Mouse (Mus musculus) G1E-ER4 (cell line): ENCODE measurements around the gene Zfp280d. TPM values are rescaled to one million over a fixed set of nuclear protein-coding genes. Genes with fewer than 3 reads are reported as not detected.

Experiments used
- GATA1 ChIP-seq: IDR thresholded peaks from one replicate; pipeline ENCODE4 v1.8.0; 2012; ENCODE audit warnings: low read length, inconsistent platforms
- polyA plus RNA-seq: library from polyadenylated mRNA; stranded (reverse); fragments of >175 nt; gene quantifications from 2 replicates; pipeline ENCODE4 v1.2.3, GENCODE M21; 2012

The Zfp280d gene
- polyA plus RNA-seq: 2.9 and 11.4 TPM in 2 replicates

GRCm38 (mm10) chr9:72274677-72275076 is at the start of gene Zfp280d:
Zfp280d (plus strand) TSS chr9:72274860.
- no peak for TF ChIP-seq GATA1

- TF ChIP-seq GATA1: no peak
Measured at GRCm38 (mm10) chr9:72226536-72226935, 48.1 kb upstream of the Zfp280d start.

DNA sequence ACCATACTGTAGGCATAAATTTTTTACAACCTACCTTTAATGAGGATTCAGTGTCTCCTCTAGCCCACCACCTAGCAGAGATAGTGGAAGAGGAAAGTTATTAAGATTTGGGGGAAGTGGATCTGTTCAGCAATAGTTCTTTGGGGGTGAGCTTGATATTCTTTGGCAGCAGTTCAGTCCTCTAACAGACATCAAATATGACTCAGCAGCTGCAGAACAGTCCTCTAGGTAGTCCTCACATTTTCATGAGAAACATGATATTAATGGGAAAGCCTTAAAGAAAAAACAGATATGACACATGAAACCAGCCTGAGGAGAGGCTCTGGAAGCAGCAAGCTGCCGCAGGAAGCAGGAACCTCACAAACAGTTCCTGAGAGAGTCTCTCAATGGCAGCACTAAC is 22.0 kb upstream of the Zfp280d start:
- no peak for TF ChIP-seq GATA1

DNA sequence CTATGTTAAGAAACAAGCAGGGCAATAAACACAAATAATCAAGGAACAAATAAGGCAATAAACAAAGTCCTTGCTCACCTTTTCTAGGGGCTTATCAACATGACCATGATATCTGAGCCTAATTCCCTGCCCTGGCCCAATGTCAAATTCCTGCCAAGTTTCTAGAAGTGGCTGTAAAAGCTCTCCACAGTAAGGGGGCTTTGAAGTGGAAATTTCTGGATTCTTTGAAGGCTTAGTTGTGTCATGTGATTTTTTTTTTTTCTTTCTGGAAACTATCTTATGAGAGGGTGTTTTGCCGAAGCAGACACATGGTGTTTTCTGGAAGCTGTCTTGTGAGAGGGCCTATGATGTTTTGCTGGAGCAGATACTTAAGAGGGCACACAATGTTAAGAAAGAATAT is 19.4 kb upstream of the Zfp280d start:
- TF ChIP-seq GATA1: no peak

GRCm38 (mm10) chr9:72256646-72257045 is 18.0 kb upstream of the Zfp280d start:
- no peak for TF ChIP-seq GATA1

GRCm38 (mm10) chr9:72260337-72260736 is 14.3 kb upstream of the Zfp280d start:
- TF ChIP-seq GATA1: no peak

DNA sequence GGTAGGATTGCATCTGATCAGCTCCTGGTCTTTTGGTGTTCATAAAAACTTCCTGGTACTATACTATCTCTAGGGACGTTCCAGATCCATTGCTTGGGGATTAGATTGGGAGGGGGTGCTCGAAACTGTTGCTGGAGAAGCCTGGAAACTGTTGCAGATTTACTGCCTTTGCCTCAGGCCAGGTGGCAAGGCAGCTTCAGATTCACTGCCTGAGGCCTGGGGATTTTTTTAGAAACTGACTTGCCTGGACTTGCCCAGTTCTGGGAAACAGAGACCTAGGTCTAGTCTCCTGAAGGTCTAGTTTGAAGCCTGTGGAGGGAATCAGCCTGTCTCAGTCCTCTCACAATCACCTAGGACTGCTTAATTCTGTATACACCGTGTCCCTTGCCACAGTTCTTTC is 9.8 kb upstream of the Zfp280d start:
- no peak for TF ChIP-seq GATA1

DNA sequence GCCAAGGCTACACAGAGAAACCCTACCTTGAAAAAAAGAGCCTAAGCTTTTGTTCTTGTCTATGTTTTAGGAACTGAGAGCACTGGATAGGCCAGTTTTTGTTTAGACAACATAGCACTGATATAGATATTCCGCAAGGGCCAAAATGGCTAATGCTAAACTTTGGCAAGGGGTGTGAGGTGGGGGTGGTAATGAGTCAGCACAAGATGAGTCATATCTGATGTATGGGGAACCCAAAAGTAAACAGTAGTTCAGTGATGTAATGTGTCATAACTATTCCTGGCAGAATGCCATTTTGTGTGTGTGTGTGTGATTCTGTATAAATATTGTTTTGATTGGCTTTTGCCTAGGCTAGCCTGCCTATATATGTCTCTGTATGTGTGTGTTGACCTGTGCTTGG is 4.5 kb upstream of the Zfp280d start:
- no peak for TF ChIP-seq GATA1

DNA sequence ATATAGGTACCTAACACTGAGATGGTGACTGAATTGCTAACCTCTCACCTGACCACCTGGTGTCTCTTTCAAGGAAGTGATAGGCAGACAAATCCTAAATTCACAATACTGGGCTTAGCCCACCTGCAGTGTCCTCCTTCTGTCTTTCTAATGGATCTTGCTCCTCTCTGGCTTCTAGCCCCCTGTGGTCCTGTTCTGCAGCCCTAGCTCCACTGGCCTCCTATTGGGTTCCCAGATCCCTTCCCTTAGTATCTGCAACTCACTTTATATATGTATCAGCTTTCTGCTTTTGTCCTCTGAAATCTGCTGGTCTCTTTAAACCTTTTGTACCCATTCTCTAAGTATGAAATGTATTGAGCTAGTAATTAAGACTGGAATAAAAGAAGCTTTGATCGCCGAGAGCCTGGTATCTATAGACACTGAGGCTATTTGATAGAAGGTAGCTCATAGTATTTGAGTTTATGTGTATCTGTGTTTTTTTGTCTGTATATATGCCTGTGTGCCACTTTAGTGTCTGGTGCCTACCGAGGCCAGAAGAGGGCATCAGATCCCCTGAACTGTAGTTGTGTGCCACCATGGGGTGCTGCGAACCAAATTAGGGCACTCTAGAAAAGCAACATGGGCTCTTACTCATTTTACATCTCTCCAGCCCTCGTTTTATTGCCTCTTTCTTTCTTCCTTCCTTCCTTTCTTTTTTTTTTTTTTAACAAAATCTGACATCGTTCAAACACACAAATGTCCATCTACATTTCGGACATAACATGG is 832 bp upstream of the Zfp280d start:
- no peak for TF ChIP-seq GATA1

- no peak for TF ChIP-seq GATA1
Measured at GRCm38 (mm10) chr9:72275101-72275978, 680 bp downstream of the Zfp280d start.

GRCm38 (mm10) chr9:72275979-72276500 is 1.4 kb downstream of the Zfp280d start:
- TF ChIP-seq GATA1: no peak

DNA sequence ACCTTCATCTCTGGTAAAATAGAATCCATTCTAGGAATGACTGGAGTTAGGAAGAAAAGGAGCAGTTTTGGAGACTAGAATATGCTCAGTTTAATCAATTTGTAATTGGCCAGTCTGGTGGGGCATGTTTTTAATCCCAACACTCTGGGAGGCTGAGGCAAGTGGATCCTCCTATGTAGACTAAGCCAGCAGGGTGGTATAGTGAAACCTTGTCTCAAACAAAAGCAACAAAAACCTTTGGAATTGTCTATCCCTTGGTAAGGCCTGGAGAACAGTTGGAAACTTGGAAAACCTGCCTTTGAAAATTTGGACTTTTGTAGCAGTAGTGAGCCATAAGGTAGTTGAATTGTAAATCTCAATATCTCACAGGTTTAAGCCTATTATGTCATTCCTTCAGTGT is 2.3 kb downstream of the Zfp280d start:
- no peak for TF ChIP-seq GATA1

- TF ChIP-seq GATA1: no peak
Measured at GRCm38 (mm10) chr9:72279943-72280342, 5.3 kb downstream of the Zfp280d start.

GRCm38 (mm10) chr9:72287696-72288095 is 13.0 kb downstream of the Zfp280d start:
- TF ChIP-seq GATA1: no peak

DNA sequence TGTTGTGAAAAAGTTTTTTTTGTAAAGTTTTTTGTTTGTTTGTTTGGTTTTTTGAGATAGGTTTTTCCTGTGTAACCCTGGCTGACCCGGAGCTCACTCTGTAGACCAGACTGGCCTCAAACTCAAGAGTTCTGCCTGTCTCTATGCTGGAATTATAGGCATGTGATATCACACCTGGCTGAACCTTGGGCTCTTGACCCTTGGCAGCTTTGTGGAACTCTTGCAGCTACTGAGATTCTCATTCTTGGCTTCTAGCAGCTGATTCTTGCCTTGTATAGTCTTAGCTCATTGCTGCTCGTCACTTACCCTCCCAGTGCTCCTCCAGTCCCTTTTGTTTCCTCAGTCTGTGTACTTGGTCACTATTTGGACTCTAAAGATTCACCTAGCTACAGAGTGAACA is 13.6 kb downstream of the Zfp280d start:
- no peak for TF ChIP-seq GATA1

DNA sequence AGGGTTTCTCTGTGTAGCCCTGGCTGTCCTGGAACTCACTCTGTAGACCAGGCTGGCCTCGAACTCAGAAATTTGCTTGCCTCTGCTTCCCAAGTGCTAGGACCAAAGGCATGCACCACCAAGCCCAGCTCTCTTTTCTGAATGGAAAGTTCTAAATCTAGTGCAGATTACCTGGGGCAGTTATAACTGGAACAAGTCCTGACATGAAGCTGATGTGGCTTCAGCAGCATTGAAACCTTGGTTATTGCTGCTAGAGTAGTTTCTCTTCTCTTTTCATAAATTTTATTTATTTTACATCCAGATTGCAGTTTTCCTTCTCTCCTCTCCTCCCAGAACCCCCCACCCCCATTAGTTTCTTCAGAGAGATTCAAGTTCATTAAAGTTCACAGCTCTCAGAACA is 14.4 kb downstream of the Zfp280d start:
- no peak for TF ChIP-seq GATA1

DNA sequence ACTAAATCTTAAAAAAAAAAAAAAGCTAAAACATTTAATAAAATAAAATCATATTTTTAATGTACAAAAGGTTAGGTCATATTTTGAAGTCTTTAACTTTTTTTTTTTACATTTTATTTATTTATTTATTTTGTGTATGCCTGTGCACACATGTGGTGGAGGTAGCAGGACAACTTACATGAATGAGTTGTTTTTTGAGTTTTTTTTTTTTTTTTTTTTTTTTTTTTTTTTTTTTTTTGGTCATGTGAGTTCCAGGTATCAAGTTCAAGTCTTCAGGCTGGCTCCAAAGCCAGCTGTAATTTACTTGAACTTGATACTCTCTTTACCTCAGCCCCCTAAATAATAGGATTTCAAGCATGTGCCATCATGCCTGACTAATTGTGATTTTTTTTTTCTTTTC is 19.4 kb downstream of the Zfp280d start:
- TF ChIP-seq GATA1: no peak

GRCm38 (mm10) chr9:72309765-72310164 is 35.1 kb downstream of the Zfp280d start:
- TF ChIP-seq GATA1: no peak
